Comparison of ENCODE assay signal across 24 mouse cellular contexts in the genomic region with DNA sequence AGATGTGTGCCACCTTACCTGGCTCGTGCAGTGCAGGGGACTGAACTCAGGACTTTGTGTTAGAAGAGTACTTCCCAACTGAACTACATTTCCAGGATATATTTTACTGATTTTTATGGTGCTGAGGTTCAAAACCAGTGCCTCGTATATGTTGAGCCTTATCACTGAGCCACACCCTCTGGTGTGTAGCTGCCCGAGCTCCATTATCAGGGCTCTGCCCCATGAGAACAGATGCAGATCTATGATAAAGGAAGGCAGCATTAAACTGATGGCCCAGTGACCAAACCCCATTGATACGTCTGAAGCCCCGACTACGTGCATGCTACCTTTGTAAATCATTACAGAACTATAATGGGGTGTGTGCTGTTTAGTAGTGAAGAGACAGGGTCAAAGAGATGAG. TPM values are rescaled to one million over a fixed set of nuclear protein-coding genes. Genes with fewer than 3 reads are reported as not detected.
DNase-seq lines count a peak whose midpoint lies in the region; ATAC-seq and TF ChIP-seq lines count a peak whose summit lies in the region.
"Had no signal": no experiment of that assay in that cellular context is flagged by ENCODE, and none has a peak within 500 bp of the region (broad histone marks: within the 10 kb centered on the region; RNA-seq: fewer than 3 reads in every experiment).

No protein-coding gene starts in this region.

- no peak overlapping the region for H3K9ac ChIP-seq in MEL (ENCODE audit: control insufficient read depth, low read depth, low read length, poor library complexity, severe bottlenecking)
- no peak overlapping the region for H3K9ac ChIP-seq in intestine, embryonic 16.5 days (ENCODE audit: low read depth, low read length)
- H3K9ac ChIP-seq in midbrain, embryonic 11.5 days (ENCODE audit: low read length) = no peak overlapping the region
- H3K9ac ChIP-seq: embryonic facial prominence, embryonic 13.5 days; embryonic facial prominence, embryonic 15.5 days; forebrain, embryonic 12.5 days had no signal

- TF ChIP-seq EP300 in MEL (IDR thresholded peaks at IDR 0.05; ENCODE audit: low read depth in 1 of 2, low read length in 2 of 2) = no peak

- H3K36me3 ChIP-seq in MEL (ENCODE audit: control insufficient read depth in 1 of 2, insufficient read depth in 2 of 2, low read length in 2 of 2) = no peaks in the 10 kb centered on the region; a peak in 1 of 4 replicates
- no peaks in the 10 kb centered on the region for H3K36me3 ChIP-seq in intestine, embryonic 16.5 days (ENCODE audit: control insufficient read depth, insufficient read depth, low read length)
- no peaks in the 10 kb centered on the region for H3K36me3 ChIP-seq in small intestine, adult 2 months (ENCODE audit: control insufficient read depth, insufficient read depth, low read length)
- no peaks in the 10 kb centered on the region for H3K36me3 ChIP-seq in midbrain, embryonic 11.5 days (ENCODE audit: control insufficient read depth, insufficient read depth, low read length)
- H3K36me3 ChIP-seq: embryonic facial prominence, embryonic 13.5 days; embryonic facial prominence, embryonic 15.5 days; forebrain, embryonic 10.5 days; forebrain, embryonic 12.5 days had no signal

- peak; percentile 87 for ATAC-seq in intestine, embryonic 16.5 days
- ATAC-seq in midbrain, embryonic 11.5 days (ENCODE audit: low FRiP score) = no peak
- ATAC-seq: activated CD4-positive, CD25-positive, alpha-beta regulatory T cell, adult 4 months; forebrain, embryonic 14.5 days; forebrain, embryonic 16.5 days; Patski had no signal

- no peak for TF ChIP-seq POLR2A in MEL (IDR thresholded peaks at IDR 0.05; ENCODE audit: control insufficient read depth in 1 of 2, insufficient read depth in 1 of 2, low read depth in 1 of 2, low read length in 2 of 2, poor library complexity in 1 of 2)
- no peak for TF ChIP-seq POLR2A in small intestine, adult 2 months (IDR thresholded peaks at IDR 0.05; ENCODE audit: low read depth, low read length)

- H3K9me3 ChIP-seq in MEL (replicated peaks; ENCODE audit: insufficient read depth, low read length) = no peaks in the 10 kb centered on the region
- no peaks in the 10 kb centered on the region for H3K9me3 ChIP-seq in intestine, embryonic 16.5 days (ENCODE audit: control insufficient read depth, low read length)
- no peaks in the 10 kb centered on the region for H3K9me3 ChIP-seq in midbrain, embryonic 11.5 days (ENCODE audit: control insufficient read depth, low read length)
- H3K9me3 ChIP-seq: embryonic facial prominence, embryonic 13.5 days; embryonic facial prominence, embryonic 15.5 days; forebrain, embryonic 10.5 days; forebrain, embryonic 12.5 days had no signal

- WGBS in intestine, embryonic 16.5 days = 69% methylated on average over 6 of the region's 6 CpGs
- 28% methylated on average over 6 of the region's 6 CpGs for WGBS in small intestine, adult 2 months
- WGBS in midbrain, embryonic 11.5 days = 86% methylated on average over 6 of the region's 6 CpGs

- peaks cover 0 to 1% of the 10 kb centered on the region in 2 experiments; a peak in 1 of 4 replicates for H3K27me3 ChIP-seq in MEL (ENCODE audit: control insufficient read depth in 1 of 2, insufficient read depth in 2 of 2, low read length in 2 of 2)
- H3K27me3 ChIP-seq in intestine, embryonic 16.5 days (replicated peaks; ENCODE audit: control insufficient read depth, insufficient read depth, low read length) = no peaks in the 10 kb centered on the region
- no peaks in the 10 kb centered on the region for H3K27me3 ChIP-seq in small intestine, adult 2 months (ENCODE audit: control insufficient read depth, insufficient read depth, low read length)
- no peaks in the 10 kb centered on the region for H3K27me3 ChIP-seq in midbrain, embryonic 11.5 days (ENCODE audit: control insufficient read depth, insufficient read depth, low read length)
- H3K27me3 ChIP-seq: embryonic facial prominence, embryonic 13.5 days; embryonic facial prominence, embryonic 15.5 days; forebrain, embryonic 12.5 days; Patski had no signal

- no peak overlapping the region for H3K27ac ChIP-seq in MEL (ENCODE audit: control insufficient read depth, low read depth, low read length)
- H3K27ac ChIP-seq in intestine, embryonic 16.5 days (ENCODE audit: low read length) = no peak overlapping the region
- H3K27ac ChIP-seq in small intestine, adult 2 months (ENCODE audit: insufficient read depth, low read depth, low read length) = peak overlapping the region; percentile 61
- no peak overlapping the region for H3K27ac ChIP-seq in midbrain, embryonic 11.5 days (ENCODE audit: low read depth, low read length)
- H3K27ac ChIP-seq: embryonic facial prominence, embryonic 13.5 days; embryonic facial prominence, embryonic 15.5 days; forebrain, embryonic 10.5 days; forebrain, embryonic 12.5 days had no signal

- H3K4me2 ChIP-seq in intestine, embryonic 16.5 days (ENCODE audit: low read depth, low read length) = no peak overlapping the region
- H3K4me2 ChIP-seq in midbrain, embryonic 11.5 days = no peak overlapping the region
- H3K4me2 ChIP-seq: embryonic facial prominence, embryonic 13.5 days; embryonic facial prominence, embryonic 15.5 days; forebrain, embryonic 12.5 days had no signal

- DNase-seq in MEL (ENCODE audit: low read depth, low spot score) = no peak
- DNase-seq in cerebellum, adult 9-11 months = no peak
- DNase-seq in midbrain, embryonic 11.5 days (ENCODE audit: low spot score, missing footprints) = no peak
- DNase-seq: adrenal gland, adult 8-10 months; adrenal gland, postnatal 14 days; adrenal gland, postnatal 36 days; cerebellum, adult 11-12 months; cerebellum, adult 2 months; cerebellum, adult 9-10 months; cerebellum, postnatal 14 days; cerebellum, postnatal 36 days; embryo, embryonic 11 days had no signal

- H3K4me3 ChIP-seq in MEL (ENCODE audit: control insufficient read depth in 1 of 2, insufficient read depth in 1 of 2, low read depth in 2 of 2, low read length in 2 of 2) = no peak overlapping the region
- H3K4me3 ChIP-seq in intestine, embryonic 16.5 days (ENCODE audit: low read length) = no peak overlapping the region
- H3K4me3 ChIP-seq in small intestine, adult 2 months (ENCODE audit: low read depth, low read length) = no peak overlapping the region
- H3K4me3 ChIP-seq in midbrain, embryonic 11.5 days (ENCODE audit: low read depth, low read length) = no peak overlapping the region
- H3K4me3 ChIP-seq: embryonic facial prominence, embryonic 13.5 days; embryonic facial prominence, embryonic 15.5 days; erythroblast, embryonic 14.5 days; forebrain, embryonic 10.5 days; forebrain, embryonic 12.5 days had no signal

- no peaks in the 10 kb centered on the region for H3K79me2 ChIP-seq in MEL (ENCODE audit: control insufficient read depth, insufficient read depth, low read length, poor library complexity)

- no peak for TF ChIP-seq CTCF in MEL (IDR thresholded peaks at IDR 0.05 in 2 of 3, conservative IDR thresholded peaks at IDR 0.05 in 1 of 3; ENCODE audit: control insufficient read depth in 1 of 3, insufficient read depth in 1 of 3, low read depth in 2 of 3, low read length in 3 of 3, poor library complexity in 1 of 3, severe bottlenecking in 1 of 3)
- no peak for TF ChIP-seq CTCF in small intestine, adult 2 months (IDR thresholded peaks at IDR 0.05; ENCODE audit: extremely low read depth, insufficient read length, insufficient replicate concordance, low read depth, low read length)

- TF ChIP-seq RAD21 in MEL (IDR thresholded peaks at IDR 0.05; ENCODE audit: low read depth, low read length) = no peak

- H3K4me1 ChIP-seq in MEL (ENCODE audit: control insufficient read depth in 1 of 2, insufficient read depth in 2 of 2, low read length in 2 of 2) = no peaks in the 10 kb centered on the region; a peak in 1 of 4 replicates
- 0 out of 2 replicates have a peak, but pooled peaks cover 3% of the 10 kb centered on the region for H3K4me1 ChIP-seq in intestine, embryonic 16.5 days (ENCODE audit: control insufficient read depth, insufficient read depth, low read length)
- H3K4me1 ChIP-seq in small intestine, adult 2 months (ENCODE audit: control insufficient read depth, insufficient read depth, insufficient read length, low read length) = peaks cover 14% of the 10 kb centered on the region
- 0 out of 2 replicates have a peak, but pooled peaks cover 2% of the 10 kb centered on the region for H3K4me1 ChIP-seq in midbrain, embryonic 11.5 days (ENCODE audit: control insufficient read depth, insufficient read depth, low read length)

TF ChIP-seq in MEL, 35 proteins besides CTCF, POLR2A, EP300 and RAD21:
- no peak for TF ChIP-seq MEF2A (IDR thresholded peaks at IDR 0.05; ENCODE audit: extremely low read depth, insufficient replicate concordance, low read depth, low read length, poor library complexity, severe bottlenecking)
- no peak for TF ChIP-seq USF1 (IDR thresholded peaks at IDR 0.05; ENCODE audit: low read depth, low read length)
- no peak for TF ChIP-seq MXI1 (IDR thresholded peaks at IDR 0.05; ENCODE audit: low read depth, low read length)
- no peak for TF ChIP-seq USF2 (IDR thresholded peaks at IDR 0.05; ENCODE audit: borderline replicate concordance in 1 of 2, insufficient read depth in 1 of 2, low read depth in 1 of 2, low read length in 2 of 2)
- peak; percentile 25; the same call in 1 of the 2 replicates for TF ChIP-seq RCOR1 (IDR thresholded peaks at IDR 0.05; ENCODE audit: low read depth, low read length)
- no peak for TF ChIP-seq POLR2AphosphoS5 (IDR thresholded peaks at IDR 0.05; ENCODE audit: borderline replicate concordance, low read depth, low read length)
- TF ChIP-seq TCF12 (IDR thresholded peaks at IDR 0.05; ENCODE audit: low read depth, low read length) = peak; percentile 43; the same call in 1 of the 2 replicates
- TF ChIP-seq ZMIZ1 (IDR thresholded peaks at IDR 0.05; ENCODE audit: low read depth, low read length) = no peak
- TF ChIP-seq BHLHE40 (IDR thresholded peaks at IDR 0.05; ENCODE audit: borderline replicate concordance, low read depth, low read length) = no peak
- TF ChIP-seq ETS1 (IDR thresholded peaks at IDR 0.05; ENCODE audit: low read depth, low read length) = no peak
- TF ChIP-seq POLR2AphosphoS2 (IDR thresholded peaks at IDR 0.05; ENCODE audit: low read length) = no peak
- 0 out of 2 replicates have a peak, but pooled peaks have one; percentile 33 for TF ChIP-seq GATA1 (IDR thresholded peaks at IDR 0.05; ENCODE audit: low read depth, low read length)
TF ChIP-seq in MEL: peak in this region for 3.

RNA-seq across cellular contexts. Expression of a gene that starts 35.6 kb away (rescaled TPM):
- total RNA-seq in MEL (2012; rRNA removed) = not detected in 2 replicates
- not detected for polyA plus RNA-seq in MEL (2012; ENCODE audit: insufficient read depth in 1 of 2, insufficient read length in 2 of 2, low read depth in 1 of 2, low replicate concordance in 2 of 2, missing spikeins in 1 of 2)
- 2.5 and 2.8 TPM in 2 replicates for polyA plus RNA-seq in intestine, embryonic 16.5 days (2015; fragmentation: Nextera tagmentation; extraction: Ambion mirVana)
- polyA plus RNA-seq in small intestine, adult 2 months (2012; rRNA removed) = 0.52 and 5.2 TPM in 2 replicates
- polyA plus RNA-seq in midbrain, embryonic 11.5 days (2014; fragmentation: Nextera tagmentation; extraction: Ambion mirVana) = 1.5 and 1.7 TPM in 2 replicates
- total RNA-seq: common myeloid progenitor, adult 5-6 weeks had no signal
- polyA plus RNA-seq: erythroblast, embryonic 14.5 days had no signal
